Mouse (Mus musculus) limb, embryonic 15.5 days (tissue): ENCODE results near the gene Olfr1310. TPM values are rescaled to one million over a fixed set of nuclear protein-coding genes. Genes with fewer than 3 reads are reported as not detected.
"Not testable (repeated sequence)": the region's sequence is repeated elsewhere in the genome, so short reads cannot be mapped to it uniquely, and the experiment has no call there.

ENCODE experiments used
- ATAC-seq: fragments of 200-750 bp; cut with Nextera tagmentation; 2 replicates; pipeline ENCODE4 v1.8.0; 2017; ENCODE audit warnings: low read depth, moderate TSS enrichment; ENCODE audit not compliant: insufficient number of reproducible peaks, low FRiP score, low TSS enrichment
- H3K27ac ChIP-seq: fragments of 300-500 bp; sonication (generic); 2 replicates; pipeline ENCODE4 v1.5.1; 2015; ENCODE audit warnings: moderate library complexity, mild to moderate bottlenecking, inconsistent platforms
- H3K27me3 ChIP-seq: fragments of 300-500 bp; sonication (generic); 2 replicates; pipeline ENCODE4 v1.6.1; 2015; ENCODE audit warnings: inconsistent platforms
- H3K36me3 ChIP-seq: fragments of 300-500 bp; sonication (generic); 2 replicates; pipeline ENCODE4 v1.6.1; 2015; ENCODE audit warnings: inconsistent platforms
- H3K4me1 ChIP-seq: fragments of 300-500 bp; sonication (generic); 2 replicates; pipeline ENCODE4 v1.6.1; 2015; ENCODE audit warnings: inconsistent platforms
- H3K4me2 ChIP-seq: fragments of 300-500 bp; sonication (generic); 2 replicates; pipeline ENCODE4 v1.6.1; 2015; ENCODE audit warnings: mild to moderate bottlenecking, inconsistent platforms
- H3K4me3 ChIP-seq: fragments of 300-500 bp; sonication (generic); 2 replicates; pipeline ENCODE4 v1.5.1; 2015; ENCODE audit warnings: mild to moderate bottlenecking, inconsistent platforms
- H3K9ac ChIP-seq: fragments of 300-500 bp; sonication (generic); 2 replicates; pipeline ENCODE4 v1.6.1; 2015; ENCODE audit warnings: inconsistent platforms
- H3K9me3 ChIP-seq: fragments of 300-500 bp; sonication (generic); 2 replicates; pipeline ENCODE4 v1.6.1; 2016; ENCODE audit warnings: inconsistent platforms
- WGBS: fragments of 180-500 bp; shearing (Covaris S2); methylation state at CpG from one replicate; pipeline ENCODE4 v1.1.7; 2015; 5-methylcytosine and 5-hydroxymethylcytosine counted together
- polyA plus RNA-seq: library from polyadenylated mRNA; unstranded; fragments of >200 nt; fragmentation: Nextera tagmentation; extraction: Ambion mirVana; gene quantifications from 2 replicates; pipeline ENCODE4 v1.2.1, GENCODE M21; 2015

Gene Olfr1310
- polyA plus RNA-seq = not detected in 2 replicates

DNA sequence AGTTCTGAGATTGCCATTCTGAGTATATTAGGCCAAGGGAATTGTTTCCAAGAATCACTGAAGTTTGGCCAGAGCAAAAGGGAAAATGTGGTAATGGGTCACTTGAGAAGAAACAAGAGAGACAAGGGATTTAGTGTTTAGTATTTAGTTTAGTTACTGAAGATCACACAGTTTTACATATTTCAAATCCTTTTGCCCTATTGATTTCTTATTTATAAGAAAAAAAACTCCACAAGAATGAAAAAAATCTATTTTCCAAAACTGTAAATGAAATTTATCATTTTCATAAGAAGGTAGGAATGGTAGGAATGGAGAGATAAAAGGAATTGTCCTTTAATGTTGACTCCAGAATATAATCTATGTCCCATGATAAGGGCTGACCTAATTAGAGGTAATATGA lies at the start of gene Olfr1310:
Gene Olfr1310, minus strand, starts transcription at position 101 of the 400 bp plus-strand sequence.
- ATAC-seq = no peak
- Histone ChIP-seq H3K4me3 (no peak within 1 kb of the TSS), H3K4me1 (no peaks in the 10 kb centered on the region)

DNA sequence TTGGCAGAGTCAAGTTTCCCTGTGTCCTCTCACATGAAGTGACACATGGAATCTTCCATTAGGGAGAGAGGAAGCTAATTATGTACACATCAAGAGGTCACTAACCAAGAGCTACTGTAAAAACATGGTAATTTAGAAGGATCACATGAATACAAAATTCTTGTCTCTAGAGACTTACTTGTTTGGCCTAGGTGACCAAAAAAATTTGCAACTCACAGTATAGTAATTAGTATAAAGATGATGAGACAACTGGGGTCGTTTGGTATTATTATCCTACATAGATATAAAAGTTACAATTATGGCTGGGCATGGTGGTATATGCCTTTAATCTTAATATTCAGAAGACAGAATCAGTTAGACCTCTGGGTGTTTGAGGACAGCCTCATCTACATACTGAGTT lies 37.6 kb upstream of the Olfr1310 start, which contains the start of gene Olfr1312:
Gene Olfr1312, minus strand, starts transcription at position 101 of the 400 bp plus-strand sequence.
- Histone ChIP-seq H3K4me3 (no peak within 1 kb of the TSS), H3K36me3 (no peaks in the 10 kb centered on the region), H3K9me3 (no peaks in the 10 kb centered on the region), H3K9ac (no peak within 1 kb of the TSS), H3K4me1 (no peaks in the 10 kb centered on the region), H3K27me3 (no peaks in the 10 kb centered on the region), H3K27ac (no peak within 1 kb of the TSS), H3K4me2 (no peak within 1 kb of the TSS)
- no peak for ATAC-seq
- WGBS = 29% methylated on average over 1 of the region's 1 CpGs

More for the DNA sequence above, at the start of gene Olfr1310:
- Histone ChIP-seq H3K36me3 (no peaks in the 10 kb centered on the region), H3K9ac (no peak within 1 kb of the TSS), H3K9me3 (no peaks in the 10 kb centered on the region), H3K27ac (no peak within 1 kb of the TSS), H3K27me3 (no peaks in the 10 kb centered on the region), H3K4me2 (no peak within 1 kb of the TSS)

DNA sequence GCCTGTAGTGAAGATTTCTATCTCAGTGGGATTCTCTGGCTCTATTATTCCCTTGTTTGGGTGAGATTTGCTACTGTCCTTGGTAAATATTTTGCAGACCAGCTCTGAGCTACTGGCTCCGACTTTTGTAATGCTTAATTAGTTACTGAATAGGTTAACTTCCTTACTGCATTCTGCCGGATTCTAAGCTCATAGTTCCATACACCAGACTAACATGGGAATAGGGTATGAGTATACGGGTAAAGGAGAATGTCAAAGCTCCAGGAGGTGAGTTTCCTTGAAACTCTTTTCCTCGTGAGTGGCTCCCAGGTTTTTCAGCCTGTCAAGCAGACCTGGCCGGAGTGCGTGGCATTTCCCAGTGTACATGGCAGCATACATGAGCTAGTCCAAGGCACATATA lies 14.5 kb upstream of the Olfr1310 start:
- H3K4me3 ChIP-seq, H3K27ac ChIP-seq, H3K36me3 ChIP-seq, H3K9ac ChIP-seq, H3K4me1 ChIP-seq, H3K27me3 ChIP-seq, H3K9me3 ChIP-seq, ATAC-seq, H3K4me2 ChIP-seq: not testable (repeated sequence)
- 46% methylated on average over 6 of the region's 6 CpGs for WGBS

DNA sequence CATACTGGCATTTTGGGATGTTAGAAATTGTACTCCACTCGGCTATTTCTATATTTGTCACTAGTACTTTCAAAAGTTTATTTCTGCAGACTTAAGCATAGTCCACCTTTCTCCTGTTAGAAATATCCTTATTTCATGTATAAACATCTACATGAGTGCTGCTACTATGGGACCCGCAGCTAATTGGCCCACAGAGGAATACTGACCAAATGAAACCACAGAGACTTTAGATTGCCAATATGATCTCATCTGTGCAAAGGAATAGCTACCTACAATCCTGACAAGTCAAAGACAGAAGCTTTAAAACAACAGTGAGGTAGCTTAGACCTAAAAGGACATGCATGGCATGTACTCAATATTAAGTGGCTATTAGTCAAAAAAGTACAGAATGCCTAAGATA lies 11.8 kb upstream of the Olfr1310 start, which contains the start of gene Olfr1311:
Gene Olfr1311, minus strand, starts transcription at position 101 of the 400 bp plus-strand sequence.
- Histone ChIP-seq H3K27ac (no peak within 1 kb of the TSS), H3K27me3 (no peaks in the 10 kb centered on the region), H3K4me1 (no peaks in the 10 kb centered on the region), H3K4me3 (no peak within 1 kb of the TSS), H3K36me3 (no peaks in the 10 kb centered on the region), H3K9me3 (no peaks in the 10 kb centered on the region), H3K4me2 (no peak within 1 kb of the TSS), H3K9ac (no peak within 1 kb of the TSS)
- ATAC-seq = no peak
- whole genome bisulfite sequencing = 84% methylated on average over 2 of the region's 2 CpGs

DNA sequence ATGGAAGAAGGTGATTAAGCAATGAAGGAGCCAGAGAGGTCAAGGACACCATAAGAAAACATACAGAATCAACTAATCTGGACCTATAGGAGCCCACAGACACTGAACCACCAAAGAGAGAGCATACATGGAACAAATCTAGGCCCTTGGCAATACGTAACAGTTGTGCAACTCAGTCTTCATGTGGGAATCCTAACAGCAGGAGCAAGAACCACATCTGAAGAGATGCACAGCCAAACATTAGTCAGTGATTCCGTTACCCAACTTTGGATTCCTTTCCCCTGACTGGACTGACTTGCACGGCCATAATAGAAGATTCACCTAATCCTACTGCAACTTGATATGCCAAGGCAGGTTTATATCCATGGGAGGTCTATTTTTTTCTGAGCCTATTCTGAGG lies 2.4 kb upstream of the Olfr1310 start:
- Histone ChIP-seq H3K27me3 (no peaks in the 10 kb centered on the region), H3K36me3 (no peaks in the 10 kb centered on the region), H3K4me3 (no peak overlapping the region), H3K9me3 (no peaks in the 10 kb centered on the region), H3K4me1 (no peaks in the 10 kb centered on the region), H3K9ac (no peak overlapping the region), H3K27ac (no peak overlapping the region), H3K4me2 (no peak overlapping the region)
- no peak for ATAC-seq
- WGBS = 73% methylated on average over 3 of the region's 3 CpGs

DNA sequence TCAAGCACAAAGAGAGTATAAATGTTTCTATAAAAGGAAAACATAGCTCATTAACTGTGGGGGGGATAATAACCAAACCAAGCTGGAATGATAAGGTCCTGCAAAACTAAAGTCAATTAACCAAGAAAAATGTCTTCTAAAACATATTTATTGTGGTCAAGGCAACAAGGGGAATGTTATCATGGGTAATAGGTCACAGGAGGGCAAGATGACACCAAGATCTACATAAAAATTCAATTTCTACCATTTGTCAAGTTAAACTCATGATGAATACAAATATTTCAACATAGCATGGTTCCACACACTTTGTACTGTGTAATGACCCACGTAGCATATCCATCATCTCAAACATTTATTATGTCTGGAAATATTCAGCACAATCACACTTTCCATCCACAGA lies 22.3 kb downstream of the Olfr1310 start, which contains the start of gene Olfr1309:
Gene Olfr1309, minus strand, starts transcription at position 101 of the 400 bp plus-strand sequence.
- no peaks in the 10 kb centered on the region for H3K27me3 ChIP-seq
- no peak within 1 kb of the TSS for H3K4me3 ChIP-seq
- no peak within 1 kb of the TSS for H3K9ac ChIP-seq
- no peaks in the 10 kb centered on the region for H3K9me3 ChIP-seq
- H3K4me1 ChIP-seq = no peaks in the 10 kb centered on the region
- H3K27ac ChIP-seq = no peak within 1 kb of the TSS
- H3K36me3 ChIP-seq = no peaks in the 10 kb centered on the region
- 50% methylated on average over 1 of the region's 1 CpGs for WGBS
- no peak for ATAC-seq
- no peak within 1 kb of the TSS for H3K4me2 ChIP-seq

DNA sequence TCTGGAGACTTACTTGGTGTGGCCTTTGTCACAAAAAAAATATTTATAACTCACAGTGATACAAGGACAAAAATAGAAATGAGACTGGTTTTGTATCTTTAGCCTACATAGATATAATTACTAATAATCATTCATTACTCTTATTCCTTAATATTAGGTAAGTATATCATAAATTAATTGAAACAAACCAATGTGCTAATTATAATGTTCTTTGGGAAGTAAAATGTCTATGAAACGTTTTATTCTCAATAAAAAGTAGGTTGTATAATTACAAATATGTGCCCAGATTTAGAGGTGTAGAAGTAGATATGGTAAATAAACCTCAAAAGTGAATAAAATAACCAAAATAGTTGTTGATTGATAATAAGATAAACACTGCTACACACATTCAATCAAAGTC lies 47.7 kb downstream of the Olfr1310 start, which contains the start of gene Olfr1308:
Gene Olfr1308, minus strand, starts transcription at position 101 of the 400 bp plus-strand sequence.
- H3K36me3 ChIP-seq = no peaks in the 10 kb centered on the region
- ATAC-seq = no peak
- H3K4me2 ChIP-seq = no peak within 1 kb of the TSS
- no peak within 1 kb of the TSS for H3K4me3 ChIP-seq
- H3K9ac ChIP-seq = no peak within 1 kb of the TSS
- no peaks in the 10 kb centered on the region for H3K9me3 ChIP-seq
- 47% methylated on average over 1 of the region's 1 CpGs for WGBS
- H3K4me1 ChIP-seq = no peaks in the 10 kb centered on the region
- H3K27me3 ChIP-seq = no peaks in the 10 kb centered on the region
- H3K27ac ChIP-seq = no peak within 1 kb of the TSS

Other genes starting within 250 kb of the Olfr1310 start
- not detected in 2 replicates for gene Olfr1302, start 235.3 kb downstream of the Olfr1310 start, polyA plus RNA-seq
- not detected in 2 replicates for gene Olfr1303, start 192.4 kb downstream of the Olfr1310 start, polyA plus RNA-seq
- gene Olfr1305, start 135.6 kb downstream of the Olfr1310 start, polyA plus RNA-seq = not detected in 2 replicates
- not detected in 2 replicates for gene Olfr1306, start 96.4 kb downstream of the Olfr1310 start, polyA plus RNA-seq
- not detected in 2 replicates for gene Olfr1307, start 63.3 kb downstream of the Olfr1310 start, polyA plus RNA-seq
- gene Olfr1308, start 47.8 kb downstream of the Olfr1310 start, polyA plus RNA-seq = not detected in 2 replicates
- gene Olfr1309, start 22.4 kb downstream of the Olfr1310 start, polyA plus RNA-seq = not detected in 2 replicates
- not detected in 2 replicates for gene Olfr1311, start 11.7 kb upstream of the Olfr1310 start, polyA plus RNA-seq
- not detected in 2 replicates for gene Olfr1312, start 37.5 kb upstream of the Olfr1310 start, polyA plus RNA-seq
- gene Olfr1313, start 65.1 kb upstream of the Olfr1310 start, polyA plus RNA-seq = not detected in 2 replicates
- not detected in 2 replicates for gene Olfr1314, start 84.1 kb upstream of the Olfr1310 start, polyA plus RNA-seq
- not detected in 2 replicates for gene Olfr1315-ps1, start 102.7 kb upstream of the Olfr1310 start, polyA plus RNA-seq
- not detected in 2 replicates for gene Olfr1316, start 122.3 kb upstream of the Olfr1310 start, polyA plus RNA-seq
- gene Olfr1317, start 127.6 kb upstream of the Olfr1310 start, polyA plus RNA-seq = not detected in 2 replicates
- not detected in 2 replicates for gene Olfr1318, start 141.5 kb upstream of the Olfr1310 start, polyA plus RNA-seq
- gene Lpcat4, start 226.8 kb upstream of the Olfr1310 start, polyA plus RNA-seq = 17.0 and 21.0 TPM in 2 replicates
- not detected in 2 replicates for gene Nutm1, start 246.6 kb upstream of the Olfr1310 start, polyA plus RNA-seq
- gene Nop10, start 249.2 kb upstream of the Olfr1310 start, polyA plus RNA-seq = 185 and 207 TPM in 2 replicates